Mouse (Mus musculus) G1E (cell line): ENCODE measurements around the gene Tbx2. TPM values are rescaled to one million over a fixed set of nuclear protein-coding genes. Genes with fewer than 3 reads are reported as not detected.

Experiments
- ATAC-seq: 2 replicates; pipeline ENCODE4 v1.8.0; 2016; ENCODE audit warnings: mild to moderate bottlenecking; ENCODE audit not compliant: insufficient number of reproducible peaks, poor library complexity, low FRiP score, severe bottlenecking; ENCODE audit errors: extremely low read depth
- DNase-seq: peaks from one replicate; pipeline ENCODE4 v3.0.0; 2012; ENCODE audit warnings: low spot score
- H3K27me3 ChIP-seq: 2 replicates; pipeline ENCODE4 v1.6.1; 2012; ENCODE audit warnings: mild to moderate bottlenecking, low read length, inconsistent platforms; ENCODE audit not compliant: insufficient read depth
- H3K36me3 ChIP-seq: replicated peaks from 2 replicates; pipeline ENCODE3; 2012; ENCODE audit warnings: mild to moderate bottlenecking, inconsistent platforms
- H3K4me1 ChIP-seq: 2 replicates; pipeline ENCODE4 v1.6.1; 2012; ENCODE audit warnings: low read depth, low read length, inconsistent platforms, mixed read lengths; ENCODE audit not compliant: insufficient read depth
- H3K4me3 ChIP-seq: 2 replicates; pipeline ENCODE4 v1.5.1; 2012; ENCODE audit warnings: low read depth, mild to moderate bottlenecking, inconsistent platforms, low read length, moderate library complexity, mixed read lengths
- H3K9me3 ChIP-seq: replicated peaks from 2 replicates; pipeline ENCODE4 v1.6.1; 2012; ENCODE audit warnings: inconsistent platforms
- CTCF ChIP-seq: IDR thresholded peaks from 2 replicates; pipeline ENCODE4 v1.5.1; 2012; ENCODE audit warnings: low read depth, low read length, inconsistent platforms, mixed read lengths
- GATA1 ChIP-seq: IDR thresholded peaks from 2 replicates; pipeline ENCODE4 v1.6.1; 2012; ENCODE audit warnings: borderline replicate concordance, low read length, inconsistent platforms, mixed read lengths
- GATA2 ChIP-seq: IDR thresholded peaks from 2 replicates; pipeline ENCODE4 v1.6.1; 2012; ENCODE audit warnings: low read depth, low read length, inconsistent platforms, borderline replicate concordance
- POLR2AphosphoS5 ChIP-seq: IDR thresholded peaks from 2 replicates; pipeline ENCODE4 v1.6.1; 2012; ENCODE audit warnings: low read depth, low read length, inconsistent platforms; ENCODE audit not compliant: insufficient replicate concordance
- TAL1 ChIP-seq: conservative IDR thresholded peaks from 2 replicates; pipeline ENCODE4 v1.6.1; 2012; ENCODE audit warnings: low read depth, low read length, inconsistent platforms, mixed read lengths
- polyA plus RNA-seq: library from polyadenylated mRNA; stranded (reverse); fragments of >175 nt; gene quantifications from 2 replicates; pipeline ENCODE4 v1.2.3, GENCODE M21; 2012
- total RNA-seq, 2 experiments: library from RNA; stranded (forward) in 1 of 2; stranded (reverse) in 1 of 2; fragments of 200-1000 nt in 1 of 2; fragments of >200 nt in 1 of 2; fragmentation: Nextera tagmentation in 1 of 2; gene quantifications; 2 replicates each; pipeline ENCODE4 v1.2.3; 2014 to 2017

Gene Tbx2
- total and polyA plus RNA-seq, 3 experiments: 0.24 to 0.53 TPM; not detected in 1

GRCm38 (mm10) chr11:85888451-85888961, 56.2 kb downstream of the Tbx2 start:
- H3K36me3 ChIP-seq: no peaks in the 10 kb centered on the region
- TF ChIP-seq TAL1 (no peak), CTCF (no peak), POLR2AphosphoS5 (no peak), GATA1 (no peak), GATA2 (no peak)
- ATAC-seq: no peak
- no peaks in the 10 kb centered on the region for H3K9me3 ChIP-seq
- H3K27me3 ChIP-seq: peaks cover 61% of the 10 kb centered on the region
- no peak overlapping the region for H3K4me3 ChIP-seq
- H3K4me1 ChIP-seq: no peaks in the 10 kb centered on the region
- DNase-seq: no peak

- ATAC-seq (no peak), DNase-seq (no peak)
- peaks cover 68% of the 10 kb centered on the region for H3K27me3 ChIP-seq
- TF ChIP-seq GATA1 (no peak), CTCF (no peak), POLR2AphosphoS5 (no peak), GATA2 (no peak), TAL1 (no peak)
- no peak overlapping the region for H3K4me3 ChIP-seq
- no peaks in the 10 kb centered on the region for H3K9me3 ChIP-seq
- H3K36me3 ChIP-seq: no peaks in the 10 kb centered on the region
- no peaks in the 10 kb centered on the region for H3K4me1 ChIP-seq
Observed at GRCm38 (mm10) chr11:85889056-85889729, 56.8 kb downstream of the Tbx2 start.

GRCm38 (mm10) chr11:85889730-85890562, 57.6 kb downstream of the Tbx2 start:
- ATAC-seq (no peak), DNase-seq (no peak)
- TF ChIP-seq GATA2 (no peak), CTCF (no peak)
- H3K4me3 ChIP-seq: no peak overlapping the region
- no peaks in the 10 kb centered on the region for H3K4me1 ChIP-seq
- H3K36me3 ChIP-seq: no peaks in the 10 kb centered on the region
- peaks cover 73% of the 10 kb centered on the region for H3K27me3 ChIP-seq
- H3K9me3 ChIP-seq: no peaks in the 10 kb centered on the region

- no peaks in the 10 kb centered on the region for H3K36me3 ChIP-seq
- peaks cover 77% of the 10 kb centered on the region for H3K27me3 ChIP-seq
- no peaks in the 10 kb centered on the region for H3K4me1 ChIP-seq
- TF ChIP-seq CTCF (no peak), GATA1 (no peak), POLR2AphosphoS5 (no peak), GATA2 (no peak), TAL1 (no peak)
- no peak for ATAC-seq
- H3K4me3 ChIP-seq: no peak overlapping the region
- DNase-seq: no peak
- no peaks in the 10 kb centered on the region for H3K9me3 ChIP-seq
Observed at GRCm38 (mm10) chr11:85890563-85890845, 58.2 kb downstream of the Tbx2 start.

GRCm38 (mm10) chr11:85891010-85891691, 58.8 kb downstream of the Tbx2 start:
- H3K4me1 ChIP-seq: no peaks in the 10 kb centered on the region
- no peaks in the 10 kb centered on the region for H3K9me3 ChIP-seq
- H3K27me3 ChIP-seq: peaks cover 79% of the 10 kb centered on the region
- no peak for TF ChIP-seq CTCF
- TF ChIP-seq TAL1: no peak
- no peak for TF ChIP-seq GATA2
- TF ChIP-seq POLR2AphosphoS5: no peak
- H3K4me3 ChIP-seq: no peak overlapping the region
- no peak for ATAC-seq
- H3K36me3 ChIP-seq: no peaks in the 10 kb centered on the region
- DNase-seq: no peak

Other genes with a start within 250 kb of the Tbx2 start
- not detected in 2 replicates for gene Gm11444, start 17.8 kb downstream of the Tbx2 start, total RNA-seq (2014; fragmentation: Nextera tagmentation)
- gene Gm11444, start 17.8 kb downstream of the Tbx2 start, total RNA-seq (2017): not detected in 2 replicates
- not detected in 2 replicates for gene Gm11444, start 17.8 kb downstream of the Tbx2 start, polyA plus RNA-seq
- gene Tbx4, start 53.9 kb downstream of the Tbx2 start, total RNA-seq (2014; fragmentation: Nextera tagmentation): not detected in 2 replicates
- 0.06 TPM in 1 of 2 replicates, not detected in the other for gene Tbx4, start 53.9 kb downstream of the Tbx2 start, total RNA-seq (2017)
- gene Tbx4, start 53.9 kb downstream of the Tbx2 start, polyA plus RNA-seq: not detected in 2 replicates